Mouse (Mus musculus) kidney, postnatal 25 days (tissue): ENCODE measurements around the gene Kif13a.

Source experiments
- DNase-seq, 2 experiments: peaks; one replicate each; pipeline ENCODE4 v3.0.0; 2021; ENCODE audit warnings: mixed read lengths in 2 of 2

The Kif13a gene

GRCm38 (mm10) chr13:46929719-46930658 is at the start of gene Kif13a:
Kif13a (minus strand) TSS chr13:46929867.
- peak; percentile 93 to 97 for DNase-seq

- DNase-seq, result no peak
Measured at GRCm38 (mm10) chr13:46976532-46976931, 46.9 kb upstream of the Kif13a start.

GRCm38 (mm10) chr13:46975930-46976329 is 46.3 kb upstream of the Kif13a start:
- no peak for DNase-seq

- no peak for DNase-seq
Measured at GRCm38 (mm10) chr13:46975031-46975551, 45.4 kb upstream of the Kif13a start.

GRCm38 (mm10) chr13:46970286-46970945 is 40.7 kb upstream of the Kif13a start:
- peak in 1 of 2 experiments; percentile 44 for DNase-seq

GRCm38 (mm10) chr13:46968626-46969025 is 39.0 kb upstream of the Kif13a start:
- DNase-seq, result no peak

- DNase-seq, result no peak
Measured at GRCm38 (mm10) chr13:46967308-46967707, 37.6 kb upstream of the Kif13a start.

- no peak for DNase-seq
Measured at GRCm38 (mm10) chr13:46960878-46961474, 31.3 kb upstream of the Kif13a start.

- no peak for DNase-seq
Measured at GRCm38 (mm10) chr13:46959139-46959538, 29.5 kb upstream of the Kif13a start.

GRCm38 (mm10) chr13:46951212-46951611 is 21.5 kb upstream of the Kif13a start:
- DNase-seq, result no peak

GRCm38 (mm10) chr13:46949741-46950140 is 20.1 kb upstream of the Kif13a start:
- DNase-seq, result no peak

- no peak for DNase-seq
Measured at GRCm38 (mm10) chr13:46948027-46948426, 18.4 kb upstream of the Kif13a start.

- DNase-seq, result no peak
Measured at GRCm38 (mm10) chr13:46946041-46946440, 16.4 kb upstream of the Kif13a start.

- no peak for DNase-seq
Measured at GRCm38 (mm10) chr13:46945256-46945655, 15.6 kb upstream of the Kif13a start.

- no peak for DNase-seq
Measured at GRCm38 (mm10) chr13:46943294-46943693, 13.6 kb upstream of the Kif13a start.

- DNase-seq, result no peak
Measured at GRCm38 (mm10) chr13:46934116-46934515, 4.4 kb upstream of the Kif13a start.

- DNase-seq, result no peak
Measured at GRCm38 (mm10) chr13:46932846-46933245, 3.2 kb upstream of the Kif13a start.

GRCm38 (mm10) chr13:46932049-46932448 is 2.4 kb upstream of the Kif13a start:
- DNase-seq, result no peak

- peak in 1 of 2 experiments; percentile 54 for DNase-seq
Measured at GRCm38 (mm10) chr13:46930659-46931046, 986 bp upstream of the Kif13a start.

- peak; percentile 56 to 67 for DNase-seq
Measured at GRCm38 (mm10) chr13:46928961-46929691, 541 bp downstream of the Kif13a start.

- no peak for DNase-seq
Measured at GRCm38 (mm10) chr13:46928404-46928803, 1.3 kb downstream of the Kif13a start.

- DNase-seq, result no peak
Measured at GRCm38 (mm10) chr13:46925671-46926070, 4.0 kb downstream of the Kif13a start.

GRCm38 (mm10) chr13:46921559-46921958 is 8.1 kb downstream of the Kif13a start:
- no peak for DNase-seq
